Mouse (Mus musculus) G1E (cell line): Measurements from ENCODE around the gene Mme. TPM values are rescaled to one million over a fixed set of nuclear protein-coding genes. Genes with fewer than 3 reads are reported as not detected.

ENCODE experiments used
- ATAC-seq: 2 replicates; pipeline ENCODE4 v1.8.0; 2016; ENCODE audit warnings: mild to moderate bottlenecking; ENCODE audit not compliant: insufficient number of reproducible peaks, poor library complexity, low FRiP score, severe bottlenecking; ENCODE audit errors: extremely low read depth
- DNase-seq: peaks from one replicate; pipeline ENCODE4 v3.0.0; 2012; ENCODE audit warnings: low spot score
- H3K27me3 ChIP-seq: 2 replicates; pipeline ENCODE4 v1.6.1; 2012; ENCODE audit warnings: mild to moderate bottlenecking, low read length, inconsistent platforms; ENCODE audit not compliant: insufficient read depth
- H3K36me3 ChIP-seq: replicated peaks from 2 replicates; pipeline ENCODE3; 2012; ENCODE audit warnings: mild to moderate bottlenecking, inconsistent platforms
- H3K4me1 ChIP-seq: 2 replicates; pipeline ENCODE4 v1.6.1; 2012; ENCODE audit warnings: low read depth, low read length, inconsistent platforms, mixed read lengths; ENCODE audit not compliant: insufficient read depth
- H3K4me3 ChIP-seq: 2 replicates; pipeline ENCODE4 v1.5.1; 2012; ENCODE audit warnings: low read depth, mild to moderate bottlenecking, inconsistent platforms, low read length, moderate library complexity, mixed read lengths
- H3K9me3 ChIP-seq: replicated peaks from 2 replicates; pipeline ENCODE4 v1.6.1; 2012; ENCODE audit warnings: inconsistent platforms
- CTCF ChIP-seq: IDR thresholded peaks from 2 replicates; pipeline ENCODE4 v1.5.1; 2012; ENCODE audit warnings: low read depth, low read length, inconsistent platforms, mixed read lengths
- GATA1 ChIP-seq: IDR thresholded peaks from 2 replicates; pipeline ENCODE4 v1.6.1; 2012; ENCODE audit warnings: borderline replicate concordance, low read length, inconsistent platforms, mixed read lengths
- GATA2 ChIP-seq: IDR thresholded peaks from 2 replicates; pipeline ENCODE4 v1.6.1; 2012; ENCODE audit warnings: low read depth, low read length, inconsistent platforms, borderline replicate concordance
- POLR2AphosphoS5 ChIP-seq: IDR thresholded peaks from 2 replicates; pipeline ENCODE4 v1.6.1; 2012; ENCODE audit warnings: low read depth, low read length, inconsistent platforms; ENCODE audit not compliant: insufficient replicate concordance
- TAL1 ChIP-seq: conservative IDR thresholded peaks from 2 replicates; pipeline ENCODE4 v1.6.1; 2012; ENCODE audit warnings: low read depth, low read length, inconsistent platforms, mixed read lengths
- polyA plus RNA-seq: library from polyadenylated mRNA; stranded (reverse); fragments of >175 nt; gene quantifications from 2 replicates; pipeline ENCODE4 v1.2.3, GENCODE M21; 2012
- total RNA-seq, 2 experiments: library from RNA; stranded (forward) in 1 of 2; stranded (reverse) in 1 of 2; fragments of 200-1000 nt in 1 of 2; fragments of >200 nt in 1 of 2; fragmentation: Nextera tagmentation in 1 of 2; gene quantifications; 2 replicates each; pipeline ENCODE4 v1.2.3; 2014 to 2017

The Mme gene
- total and polyA plus RNA-seq, 3 experiments = 0.11 TPM; not detected in 2

- TF ChIP-seq TAL1 (no peak), CTCF (no peak), GATA1 (no peak), POLR2AphosphoS5 (no peak), GATA2 (no peak)
- ATAC-seq (no peak), DNase-seq (no peak)
- Histone ChIP-seq H3K4me1 (no peaks in the 10 kb centered on the region), H3K9me3 (0 out of 2 replicates have a peak, but pooled peaks cover 4% of the 10 kb centered on the region), H3K36me3 (no peaks in the 10 kb centered on the region), H3K4me3 (no peak overlapping the region), H3K27me3 (no peaks in the 10 kb centered on the region)
These were observed 99.2 kb downstream of the Mme start for GRCm38 (mm10) chr3:63340546-63340945.

GRCm38 (mm10) chr3:63341481-63341880 lies 100.1 kb downstream of the Mme start:
- DNase-seq (no peak), ATAC-seq (no peak)
- no peaks in the 10 kb centered on the region for H3K27me3 ChIP-seq
- H3K4me3 ChIP-seq = no peak overlapping the region
- no peaks in the 10 kb centered on the region for H3K4me1 ChIP-seq
- TF ChIP-seq POLR2AphosphoS5 = no peak
- no peak for TF ChIP-seq GATA2
- TF ChIP-seq CTCF = no peak
- no peak for TF ChIP-seq GATA1
- no peak for TF ChIP-seq TAL1
- no peaks in the 10 kb centered on the region for H3K36me3 ChIP-seq
- 0 out of 2 replicates have a peak, but pooled peaks cover 4% of the 10 kb centered on the region for H3K9me3 ChIP-seq

GRCm38 (mm10) chr3:63344998-63345397 lies 103.7 kb downstream of the Mme start:
- no peak overlapping the region for H3K4me3 ChIP-seq
- TF ChIP-seq CTCF (no peak), POLR2AphosphoS5 (no peak), GATA1 (no peak), TAL1 (no peak), GATA2 (no peak)
- H3K9me3 ChIP-seq = 0 out of 2 replicates have a peak, but pooled peaks cover 2% of the 10 kb centered on the region
- DNase-seq (no peak), ATAC-seq (no peak)
- H3K4me1 ChIP-seq = no peaks in the 10 kb centered on the region
- H3K36me3 ChIP-seq = no peaks in the 10 kb centered on the region
- no peaks in the 10 kb centered on the region for H3K27me3 ChIP-seq

GRCm38 (mm10) chr3:63348893-63349426 lies 107.6 kb downstream of the Mme start:
- no peak for DNase-seq
- no peak for TF ChIP-seq GATA1
- no peak for TF ChIP-seq TAL1
- TF ChIP-seq GATA2 = no peak
- TF ChIP-seq POLR2AphosphoS5 = no peak
- TF ChIP-seq CTCF = no peak
- H3K4me1 ChIP-seq = no peaks in the 10 kb centered on the region
- no peak overlapping the region for H3K4me3 ChIP-seq
- no peaks in the 10 kb centered on the region for H3K27me3 ChIP-seq
- no peak for ATAC-seq
- H3K9me3 ChIP-seq = no peaks in the 10 kb centered on the region
- H3K36me3 ChIP-seq = no peaks in the 10 kb centered on the region

GRCm38 (mm10) chr3:63350242-63350641 lies 108.9 kb downstream of the Mme start:
- Histone ChIP-seq H3K4me1 (no peaks in the 10 kb centered on the region), H3K36me3 (no peaks in the 10 kb centered on the region), H3K4me3 (no peak overlapping the region), H3K27me3 (no peaks in the 10 kb centered on the region), H3K9me3 (no peaks in the 10 kb centered on the region)
- DNase-seq (no peak), ATAC-seq (no peak)
- TF ChIP-seq TAL1 = no peak
- no peak for TF ChIP-seq GATA2
- no peak for TF ChIP-seq CTCF
- no peak for TF ChIP-seq GATA1
- no peak for TF ChIP-seq POLR2AphosphoS5

- no peak for TF ChIP-seq TAL1
- TF ChIP-seq GATA1 = no peak
- no peak for TF ChIP-seq CTCF
- TF ChIP-seq GATA2 = no peak
- TF ChIP-seq POLR2AphosphoS5 = no peak
- DNase-seq (no peak), ATAC-seq (no peak)
- Histone ChIP-seq H3K4me3 (no peak overlapping the region), H3K4me1 (no peaks in the 10 kb centered on the region), H3K9me3 (no peaks in the 10 kb centered on the region), H3K27me3 (no peaks in the 10 kb centered on the region), H3K36me3 (no peaks in the 10 kb centered on the region)
These were observed 109.4 kb downstream of the Mme start for GRCm38 (mm10) chr3:63350704-63351103.
